Mouse (Mus musculus): Measurements from ENCODE around the gene Fndc5. TPM values are rescaled to one million over a fixed set of nuclear protein-coding genes. Genes with fewer than 3 reads are reported as not detected.

Gene Fndc5
- polyA plus RNA-seq, 1 experiment: 2.7 TPM

DNA sequence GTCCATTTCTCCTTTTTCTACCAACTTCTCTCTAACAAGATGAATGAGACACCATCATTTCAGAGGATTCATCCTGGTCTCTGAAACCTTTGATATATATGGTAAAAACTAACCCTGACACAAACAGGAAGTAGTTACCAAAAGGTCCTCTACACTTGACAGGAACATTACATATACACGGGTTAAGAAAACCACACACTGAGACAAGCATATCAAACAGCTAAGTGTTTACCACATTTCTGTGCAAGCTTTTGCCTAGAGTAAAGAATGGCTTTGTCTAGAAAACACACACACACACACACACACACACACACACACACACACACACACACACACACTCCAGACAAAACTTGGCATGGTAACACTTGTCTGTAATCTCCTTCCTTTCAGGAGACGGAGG lies 9.6 kb downstream of the Fndc5 start:
- no peak for TF ChIP-seq POLR2A (IDR thresholded peaks at IDR 0.05; ENCODE audit: borderline replicate concordance, control insufficient read depth, low read depth, low read length)
- no peak for TF ChIP-seq CTCF (IDR thresholded peaks at IDR 0.05; ENCODE audit: control insufficient read depth, insufficient read depth, low read length)
- WGBS: 13% methylated on average over 2 of the region's 2 CpGs

DNA sequence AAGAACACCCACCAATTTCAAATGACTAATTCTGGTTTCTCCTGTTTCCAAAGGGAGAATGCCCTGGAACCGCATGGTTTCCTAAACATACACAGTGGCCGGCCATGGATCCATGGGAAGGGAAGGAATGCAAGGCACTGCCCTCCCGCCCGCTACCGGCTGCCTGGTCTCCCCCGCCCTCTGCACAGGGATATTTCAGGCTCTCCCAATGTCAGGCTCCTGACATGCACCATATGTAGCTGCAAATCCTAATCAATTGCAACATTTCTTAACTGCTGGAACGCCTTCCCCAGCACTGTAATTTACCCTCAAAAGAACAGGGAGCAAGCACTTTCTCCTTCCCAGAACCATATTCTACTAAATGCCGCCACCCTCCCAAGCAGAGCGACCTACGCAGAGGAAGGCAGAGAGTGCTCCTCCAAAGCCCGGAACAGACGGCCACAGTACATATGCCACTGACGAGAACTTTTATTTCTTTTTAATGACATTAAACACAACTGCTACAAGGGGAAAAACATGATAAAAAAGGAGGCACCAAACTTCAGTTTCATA lies 10.8 kb downstream of the Fndc5 start:
- 92% methylated on average over 13 of the region's 13 CpGs for WGBS
- TF ChIP-seq CTCF (IDR thresholded peaks at IDR 0.05; ENCODE audit: control insufficient read depth, insufficient read depth, low read length): no peak
- no peak for TF ChIP-seq POLR2A (IDR thresholded peaks at IDR 0.05; ENCODE audit: borderline replicate concordance, control insufficient read depth, low read depth, low read length)
- no peak overlapping the region for H3K4me3 ChIP-seq (replicated peaks; ENCODE audit: control insufficient read depth, low read depth, low read length)
- H3K27ac ChIP-seq (ENCODE audit: control insufficient read depth, insufficient read depth, low read depth, low read length, poor library complexity): no peak overlapping the region
- H3K4me1 ChIP-seq (ENCODE audit: control insufficient read depth, insufficient read depth, low read length): no peaks in the 10 kb centered on the region

More for the DNA sequence above, 9.6 kb downstream of the Fndc5 start:
- Histone ChIP-seq H3K4me3 (replicated peaks; ENCODE audit: control insufficient read depth, low read depth, low read length) (no peak overlapping the region), H3K4me1 (ENCODE audit: control insufficient read depth, insufficient read depth, low read length) (no peaks in the 10 kb centered on the region), H3K27ac (ENCODE audit: control insufficient read depth, insufficient read depth, low read depth, low read length, poor library complexity) (no peak overlapping the region)

DNA sequence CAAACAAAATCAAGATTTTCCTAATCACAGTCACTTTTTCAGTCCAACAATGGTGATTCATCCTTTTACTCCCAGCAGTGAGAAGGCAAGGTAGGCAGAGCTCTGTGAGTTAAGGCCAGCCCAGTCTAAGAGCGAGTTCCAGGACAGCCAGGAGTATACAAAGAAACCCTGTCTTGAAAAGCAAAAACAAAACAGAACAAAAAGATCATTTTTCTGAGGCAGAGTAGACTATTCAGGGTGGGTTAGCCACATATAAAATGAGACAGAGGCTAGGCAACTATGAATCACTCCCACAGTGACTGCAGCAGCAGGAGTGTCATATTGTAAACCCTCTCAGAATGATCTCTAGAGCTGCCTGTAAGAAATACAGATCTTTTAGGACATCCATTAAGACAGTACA lies 12.5 kb downstream of the Fndc5 start:
- 93% methylated on average over 1 of the region's 1 CpGs for WGBS
- no peak overlapping the region for H3K4me3 ChIP-seq (replicated peaks; ENCODE audit: control insufficient read depth, low read depth, low read length)
- no peaks in the 10 kb centered on the region for H3K4me1 ChIP-seq (ENCODE audit: control insufficient read depth, insufficient read depth, low read length)
- no peak for TF ChIP-seq POLR2A (IDR thresholded peaks at IDR 0.05; ENCODE audit: borderline replicate concordance, control insufficient read depth, low read depth, low read length)
- no peak for TF ChIP-seq CTCF (IDR thresholded peaks at IDR 0.05; ENCODE audit: control insufficient read depth, insufficient read depth, low read length)
- no peak overlapping the region for H3K27ac ChIP-seq (ENCODE audit: control insufficient read depth, insufficient read depth, low read depth, low read length, poor library complexity)

DNA sequence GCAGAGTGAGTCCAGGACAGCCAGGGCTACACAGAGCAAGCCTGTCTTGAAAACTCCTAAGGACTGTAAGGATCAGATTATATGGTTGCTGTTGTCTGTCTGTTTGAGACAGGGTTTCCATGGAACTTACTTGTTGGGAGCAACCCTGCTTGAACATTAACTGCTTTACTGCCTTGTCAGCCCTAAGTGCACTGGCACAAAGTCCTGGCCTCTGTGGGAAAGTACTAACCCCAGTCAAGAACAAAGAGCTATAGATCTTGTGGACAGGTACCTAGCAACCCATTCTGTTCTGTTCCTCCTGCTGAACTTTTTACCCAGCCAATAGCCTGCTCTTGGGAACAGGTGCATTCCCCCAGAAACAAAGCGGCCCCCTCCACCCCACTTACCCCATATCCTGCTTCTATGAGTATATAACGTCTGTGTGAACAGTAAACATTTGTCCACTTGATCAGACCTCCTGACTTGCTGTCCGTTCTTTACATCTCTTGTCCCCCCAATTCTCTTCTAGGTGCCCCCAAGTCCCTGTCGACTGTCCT lies 14.5 kb downstream of the Fndc5 start:
- no peak for TF ChIP-seq CTCF (IDR thresholded peaks at IDR 0.05; ENCODE audit: control insufficient read depth, insufficient read depth, low read length)
- TF ChIP-seq POLR2A (IDR thresholded peaks at IDR 0.05; ENCODE audit: borderline replicate concordance, control insufficient read depth, low read depth, low read length): no peak
- H3K4me3 ChIP-seq (replicated peaks; ENCODE audit: control insufficient read depth, low read depth, low read length): no peak overlapping the region
- H3K27ac ChIP-seq (ENCODE audit: control insufficient read depth, insufficient read depth, low read depth, low read length, poor library complexity): no peak overlapping the region
- no peaks in the 10 kb centered on the region for H3K4me1 ChIP-seq (ENCODE audit: control insufficient read depth, insufficient read depth, low read length)
- WGBS: 80% methylated on average over 4 of the region's 4 CpGs

DNA sequence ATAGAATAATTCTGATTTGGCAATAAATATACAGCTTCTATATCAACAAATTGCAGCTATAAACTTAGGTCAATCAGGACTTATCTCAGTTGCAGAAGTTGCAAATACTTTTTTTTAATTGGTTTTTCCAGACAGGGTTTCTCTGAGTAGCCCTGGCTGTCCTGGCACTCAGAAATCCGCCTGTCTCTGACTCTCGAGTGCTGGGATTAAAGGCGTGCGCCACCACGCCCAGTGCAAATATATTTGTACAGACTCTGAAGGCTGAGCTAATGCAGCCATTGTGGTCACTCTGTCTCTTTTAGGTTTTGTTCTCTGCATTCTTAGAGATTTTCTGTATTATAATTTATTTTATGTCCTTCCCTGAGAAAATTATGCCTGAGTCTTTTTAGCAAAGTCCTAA lies 20.7 kb downstream of the Fndc5 start:
- Histone ChIP-seq H3K4me1 (ENCODE audit: control insufficient read depth, insufficient read depth, low read length) (no peaks in the 10 kb centered on the region), H3K27ac (ENCODE audit: control insufficient read depth, insufficient read depth, low read depth, low read length, poor library complexity) (no peak overlapping the region), H3K4me3 (replicated peaks; ENCODE audit: control insufficient read depth, low read depth, low read length) (no peak overlapping the region)
- no peak for TF ChIP-seq CTCF (IDR thresholded peaks at IDR 0.05; ENCODE audit: control insufficient read depth, insufficient read depth, low read length)
- no peak for TF ChIP-seq POLR2A (IDR thresholded peaks at IDR 0.05; ENCODE audit: borderline replicate concordance, control insufficient read depth, low read depth, low read length)
- WGBS: 82% methylated on average over 5 of the region's 5 CpGs

DNA sequence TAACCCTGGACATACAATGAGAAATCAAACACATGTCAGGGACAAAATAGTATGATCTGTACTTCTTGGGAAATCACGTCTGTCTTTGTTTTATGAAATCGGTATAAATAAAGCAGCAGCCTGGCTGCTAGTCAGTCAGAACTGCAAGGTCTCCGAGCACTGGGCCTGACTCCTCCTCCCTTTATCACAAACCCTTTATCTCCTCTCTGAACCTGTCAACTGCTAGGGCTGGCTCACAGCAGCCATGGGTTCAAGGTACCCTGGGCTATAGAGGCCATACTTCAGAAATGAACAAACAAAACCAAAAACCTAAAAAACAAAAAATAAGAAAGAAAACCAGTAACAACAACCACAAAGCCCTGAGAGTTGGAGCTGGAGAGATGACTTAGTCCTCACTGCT lies 21.8 kb downstream of the Fndc5 start:
- TF ChIP-seq CTCF (IDR thresholded peaks at IDR 0.05; ENCODE audit: control insufficient read depth, insufficient read depth, low read length) (no peak), POLR2A (IDR thresholded peaks at IDR 0.05; ENCODE audit: borderline replicate concordance, control insufficient read depth, low read depth, low read length) (no peak)
- 69% methylated on average over 3 of the region's 3 CpGs for WGBS
- no peak overlapping the region for H3K27ac ChIP-seq (ENCODE audit: control insufficient read depth, insufficient read depth, low read depth, low read length, poor library complexity)
- no peaks in the 10 kb centered on the region for H3K4me1 ChIP-seq (ENCODE audit: control insufficient read depth, insufficient read depth, low read length)
- no peak overlapping the region for H3K4me3 ChIP-seq (replicated peaks; ENCODE audit: control insufficient read depth, low read depth, low read length)

DNA sequence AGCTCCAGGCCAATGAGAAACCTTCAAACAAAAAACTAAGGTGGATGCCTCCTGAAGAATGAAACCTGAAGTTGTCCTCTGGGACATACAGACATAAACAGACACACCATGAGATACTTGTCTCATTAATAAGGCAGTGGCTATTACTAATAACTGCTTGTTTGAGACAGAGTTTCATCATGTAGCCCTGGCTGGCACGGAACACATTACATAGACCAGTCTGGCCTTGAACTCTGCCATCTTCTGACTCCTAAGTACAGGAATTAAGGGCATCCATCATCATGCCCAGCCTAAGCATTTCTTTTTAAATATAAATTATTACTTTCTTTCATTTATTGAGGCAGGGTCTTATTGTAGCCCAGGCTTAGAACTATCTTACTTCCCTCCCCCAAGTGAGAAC lies 24.3 kb downstream of the Fndc5 start:
- TF ChIP-seq POLR2A (IDR thresholded peaks at IDR 0.05; ENCODE audit: borderline replicate concordance, control insufficient read depth, low read depth, low read length) (no peak), CTCF (IDR thresholded peaks at IDR 0.05; ENCODE audit: control insufficient read depth, insufficient read depth, low read length) (no peak)
- H3K4me1 ChIP-seq (ENCODE audit: control insufficient read depth, insufficient read depth, low read length): no peaks in the 10 kb centered on the region
- WGBS: 93% methylated on average over 1 of the region's 1 CpGs

DNA sequence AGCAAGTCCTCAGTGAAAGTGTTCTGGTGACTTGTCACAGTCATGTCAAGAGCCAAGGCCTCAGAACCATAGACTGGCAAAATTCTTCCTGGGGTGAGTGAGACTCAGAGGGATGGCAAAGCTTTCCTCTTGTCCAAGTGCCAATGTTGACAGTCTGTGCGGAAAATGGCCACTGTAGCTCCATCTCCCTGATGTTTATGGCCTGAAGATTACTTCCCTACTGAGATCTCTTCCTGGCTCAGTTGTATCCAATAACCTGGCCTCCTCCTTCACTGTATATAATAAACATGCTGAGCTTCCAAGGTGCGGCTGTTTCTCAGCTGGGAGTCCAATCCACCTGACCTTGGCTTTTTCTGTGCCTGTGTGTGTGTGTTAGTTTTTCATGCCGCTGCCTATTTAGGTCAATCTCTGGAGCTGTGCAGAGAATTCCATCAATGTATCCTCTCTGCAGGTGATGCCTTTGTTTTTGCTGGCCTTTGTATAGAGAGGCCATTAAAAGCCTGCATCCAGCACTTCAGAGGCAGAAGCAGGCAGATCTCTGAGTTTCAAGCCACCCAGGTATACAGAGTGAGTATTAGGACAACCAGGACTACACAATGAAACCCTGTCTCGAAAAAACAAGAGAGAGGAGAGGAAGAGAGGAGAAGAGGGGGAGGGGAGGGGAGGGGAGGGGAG lies 24.9 kb downstream of the Fndc5 start:
- WGBS: 86% methylated on average over 4 of the region's 4 CpGs
- no peaks in the 10 kb centered on the region for H3K4me1 ChIP-seq (ENCODE audit: control insufficient read depth, insufficient read depth, low read length)
- no peak overlapping the region for H3K27ac ChIP-seq (ENCODE audit: control insufficient read depth, insufficient read depth, low read depth, low read length, poor library complexity)
- TF ChIP-seq POLR2A (IDR thresholded peaks at IDR 0.05; ENCODE audit: borderline replicate concordance, control insufficient read depth, low read depth, low read length) (no peak), CTCF (IDR thresholded peaks at IDR 0.05; ENCODE audit: control insufficient read depth, insufficient read depth, low read length) (no peak)
- no peak overlapping the region for H3K4me3 ChIP-seq (replicated peaks; ENCODE audit: control insufficient read depth, low read depth, low read length)

More for the DNA sequence above, 24.3 kb downstream of the Fndc5 start:
- Histone ChIP-seq H3K4me3 (replicated peaks; ENCODE audit: control insufficient read depth, low read depth, low read length) (no peak overlapping the region), H3K27ac (ENCODE audit: control insufficient read depth, insufficient read depth, low read depth, low read length, poor library complexity) (no peak overlapping the region)
